Mouse (Mus musculus): Measurements from ENCODE around the gene March9.

- peak; percentile 67 for TF ChIP-seq POLR2A (IDR thresholded peaks at IDR 0.05; ENCODE audit: low read depth, low read length)
- peak; percentile 84; the same call in 1 of the 2 replicates for TF ChIP-seq CTCF (IDR thresholded peaks at IDR 0.05; ENCODE audit: extremely low read depth, insufficient read depth, insufficient read length, insufficient replicate concordance)
These were observed 15.1 kb upstream of the March9 start, which contains the start of gene Agap2 for GRCm38 (mm10) chr10:127075080-127075479.

Data from spleen, adult 2 months (tissue).